Mouse (Mus musculus) cerebellum, postnatal 25 days (tissue): ENCODE results near the gene Cd68.

ENCODE experiments used
- DNase-seq, 2 experiments: peaks; one replicate each; pipeline ENCODE4 v3.0.0; 2021; ENCODE audit warnings: mixed read lengths in 2 of 2

The Cd68 gene

DNA sequence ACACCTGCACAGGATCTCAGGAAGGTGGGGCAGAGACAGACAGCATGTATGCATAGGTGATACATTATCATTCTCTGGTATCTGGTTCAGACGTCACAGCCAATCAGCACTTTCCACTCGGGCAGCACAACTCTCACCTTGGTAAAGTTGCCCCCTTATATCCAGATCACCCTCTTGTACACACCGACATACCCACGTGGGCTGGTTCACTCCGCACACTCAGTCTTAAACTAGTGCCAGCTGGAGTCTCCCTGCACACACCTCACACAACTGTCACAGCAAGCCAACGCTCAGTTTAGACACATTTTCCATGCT is 29.1 kb upstream of the Cd68 start:
- no peak for DNase-seq

DNA sequence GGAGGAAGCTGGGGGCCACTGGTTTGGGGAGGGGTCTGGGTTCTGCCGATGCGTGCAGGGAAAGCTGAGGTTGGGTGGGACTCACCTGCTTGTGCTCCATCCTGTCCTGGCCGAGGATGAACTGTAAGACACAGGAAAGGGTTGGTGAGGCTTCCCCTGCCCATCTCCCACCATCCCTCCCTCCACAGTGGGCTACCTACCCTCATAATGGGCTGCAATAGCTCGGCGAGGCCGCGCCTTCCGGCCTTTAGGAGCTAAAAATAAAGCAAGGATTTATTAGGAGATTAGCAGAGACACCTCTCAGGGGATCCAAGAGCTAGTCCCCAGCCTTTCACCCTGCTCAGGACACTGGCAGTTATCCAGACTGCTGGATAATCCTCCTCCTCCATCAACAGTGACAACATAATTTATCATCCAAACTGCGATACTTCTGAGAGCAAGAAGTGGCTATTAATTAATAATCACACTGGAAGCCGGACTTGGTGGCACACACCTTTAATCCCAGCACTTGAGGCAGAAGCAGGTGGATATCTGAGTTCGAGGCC is 27.5 kb upstream of the Cd68 start:
- no peak for DNase-seq

DNA sequence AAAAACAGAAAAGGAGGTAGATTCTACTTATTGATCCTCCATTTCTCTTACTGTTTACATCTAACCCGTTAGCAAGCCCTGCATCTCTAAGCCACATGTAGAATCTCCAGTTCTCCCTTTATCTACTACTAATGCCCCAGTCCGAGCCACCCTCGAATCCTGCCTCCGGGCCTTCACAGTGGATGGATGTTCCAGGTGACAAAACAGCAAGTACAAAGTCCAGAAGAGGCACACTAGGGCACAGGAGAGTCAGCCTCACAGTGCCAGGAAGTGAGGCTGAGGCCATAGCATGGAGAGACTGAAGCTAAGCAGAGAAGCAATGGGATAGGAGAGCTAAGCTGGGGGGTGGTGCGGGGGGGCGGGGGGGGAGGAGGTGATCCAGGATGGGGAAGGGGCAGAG is 26.9 kb upstream of the Cd68 start:
- DNase-seq = no peak

DNA sequence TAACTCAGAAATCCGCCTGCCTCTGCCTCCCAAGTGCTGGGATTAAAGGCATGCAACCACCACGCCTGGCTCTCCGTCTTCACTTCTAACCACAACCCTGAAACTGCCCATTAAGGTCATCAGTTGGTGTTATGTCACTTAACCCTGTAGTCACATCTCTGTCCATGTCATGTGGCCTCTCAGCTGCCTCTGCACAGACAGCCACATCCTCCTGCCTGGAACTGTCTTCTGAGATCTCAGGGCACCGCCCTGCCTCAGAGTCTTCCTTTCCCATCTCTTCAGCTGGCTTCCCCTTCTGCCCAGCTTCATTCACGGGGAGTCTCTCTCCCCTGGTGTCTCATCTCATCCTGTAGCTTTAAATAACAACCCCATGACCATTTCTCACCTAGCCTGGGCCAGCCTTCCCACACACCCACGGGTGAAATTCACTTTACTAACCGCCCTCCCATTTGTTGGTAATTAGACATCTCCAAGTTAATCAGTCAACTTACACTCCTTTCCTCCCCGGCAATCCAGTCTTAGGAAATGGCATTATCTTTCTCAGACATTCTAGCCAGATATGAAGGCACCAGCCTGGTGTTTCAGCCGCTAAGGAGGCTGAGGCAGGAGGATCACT is 26.4 kb upstream of the Cd68 start:
- DNase-seq = no peak

DNA sequence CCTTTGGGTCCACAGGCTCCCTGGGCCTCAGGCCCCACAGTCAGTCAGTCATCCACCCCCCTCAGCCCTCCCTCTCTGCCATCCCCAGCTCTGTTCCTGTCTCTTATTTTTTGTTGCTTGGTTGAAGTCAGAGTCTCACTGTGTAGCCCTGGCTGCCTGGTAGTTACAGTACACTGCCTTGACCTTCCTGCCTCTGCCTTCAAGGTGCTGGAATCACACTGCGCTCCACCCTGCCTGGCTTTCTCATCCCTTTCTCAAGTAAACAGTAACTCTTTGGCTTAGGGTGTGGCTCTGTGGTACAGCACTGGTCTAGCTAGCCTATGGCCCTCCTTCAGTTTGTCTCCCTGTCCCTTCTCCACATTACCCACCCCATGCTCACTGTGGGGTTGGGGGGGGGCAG is 23.9 kb upstream of the Cd68 start:
- no peak for DNase-seq

DNA sequence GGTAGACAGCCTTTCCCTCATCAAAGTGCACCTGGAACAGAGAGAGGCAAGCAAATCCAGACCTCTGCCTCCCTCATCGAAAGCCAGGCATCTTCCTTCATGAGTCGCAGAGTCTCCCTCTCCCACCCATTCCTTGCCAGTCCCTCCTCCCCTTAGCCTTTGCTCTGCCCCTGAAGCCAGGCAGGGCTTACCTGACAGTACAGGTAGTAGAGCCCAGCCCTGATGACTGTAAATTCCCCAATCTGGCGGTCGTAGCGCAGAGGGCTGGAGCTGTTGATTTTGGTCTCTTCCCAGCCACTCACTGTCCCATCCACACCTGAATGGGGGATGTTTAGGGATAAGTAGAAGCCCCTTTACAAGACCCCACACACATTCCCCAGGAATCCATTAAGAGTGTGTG is 21.1 kb upstream of the Cd68 start:
- DNase-seq = peak in 1 of 2 experiments; percentile 50

DNA sequence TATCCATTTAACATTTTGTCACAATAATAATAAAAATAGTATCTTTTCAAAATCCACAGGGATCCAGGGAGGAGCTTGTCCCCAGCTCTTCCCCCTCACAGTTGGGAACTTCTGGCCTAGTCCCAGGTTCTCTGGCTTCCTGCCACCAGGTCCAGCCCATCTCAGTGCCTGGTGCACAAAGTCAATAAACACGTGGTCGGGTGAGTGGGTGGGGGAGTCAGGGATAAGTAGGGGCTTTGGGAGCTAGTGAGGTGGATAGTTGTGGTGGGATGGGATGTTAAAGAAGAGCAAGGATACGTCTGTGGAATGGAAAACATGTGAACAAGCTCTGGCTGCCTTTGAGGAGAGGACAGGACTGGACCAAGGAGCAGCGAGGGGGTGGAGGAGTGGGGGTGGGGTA is 20.4 kb upstream of the Cd68 start:
- DNase-seq = peak; percentile 88 to 91

DNA sequence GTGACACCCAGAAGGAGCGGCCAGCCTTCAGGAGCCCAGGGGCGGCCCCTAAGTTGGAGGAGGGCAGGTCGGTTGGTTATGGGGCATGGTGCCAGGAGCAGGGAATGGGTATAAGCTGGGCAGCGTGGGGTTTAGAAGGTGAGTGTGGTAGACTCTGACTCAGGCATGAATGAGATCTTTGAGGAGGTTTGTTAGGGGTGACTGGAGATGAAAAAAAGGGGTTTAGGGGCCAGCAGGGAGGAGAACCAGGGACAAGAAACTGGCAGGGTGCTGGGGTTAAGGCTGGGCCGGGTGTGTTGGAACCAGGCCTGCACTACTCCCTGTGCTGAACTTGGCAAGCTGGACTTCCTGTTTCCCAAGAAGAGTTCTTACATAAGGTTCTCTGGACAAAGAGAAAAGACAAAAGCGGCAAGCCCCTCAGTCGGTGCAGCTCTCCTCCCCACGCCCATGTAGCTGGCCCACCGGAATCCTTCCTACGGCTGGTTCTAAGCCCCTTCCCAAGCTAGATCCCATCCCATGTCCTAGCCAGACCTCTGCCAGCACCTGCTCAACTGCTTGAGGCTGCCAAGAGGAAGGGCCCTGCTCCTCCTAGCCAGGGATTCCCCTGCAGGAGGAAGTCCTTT is 19.7 kb upstream of the Cd68 start, which contains the start of gene Tnfsf13:
Gene Tnfsf13, minus strand, starts transcription at position 259 of the 623 bp plus-strand sequence.
- DNase-seq = peak; percentile 86 to 88

DNA sequence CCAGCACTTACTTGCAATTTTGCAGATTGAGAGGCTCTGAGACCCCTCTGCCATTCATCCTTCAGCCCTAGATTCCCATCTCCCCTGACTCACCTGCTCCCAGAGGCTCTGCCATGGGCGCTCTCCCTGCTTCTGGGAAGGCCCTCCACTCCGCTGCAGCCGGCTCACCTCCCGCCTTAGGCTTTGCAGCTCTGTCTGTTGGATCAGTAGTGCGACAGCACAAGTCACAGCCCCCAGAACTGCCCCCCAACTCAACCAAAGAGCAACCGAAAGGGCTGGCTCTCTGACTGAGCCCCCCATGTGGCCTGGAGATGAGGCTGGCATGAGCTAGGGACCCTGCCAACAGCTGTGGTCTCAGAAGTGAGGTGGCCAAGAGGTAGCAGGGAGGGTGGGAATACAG is 19.0 kb upstream of the Cd68 start:
- DNase-seq = peak; percentile 52 to 56

DNA sequence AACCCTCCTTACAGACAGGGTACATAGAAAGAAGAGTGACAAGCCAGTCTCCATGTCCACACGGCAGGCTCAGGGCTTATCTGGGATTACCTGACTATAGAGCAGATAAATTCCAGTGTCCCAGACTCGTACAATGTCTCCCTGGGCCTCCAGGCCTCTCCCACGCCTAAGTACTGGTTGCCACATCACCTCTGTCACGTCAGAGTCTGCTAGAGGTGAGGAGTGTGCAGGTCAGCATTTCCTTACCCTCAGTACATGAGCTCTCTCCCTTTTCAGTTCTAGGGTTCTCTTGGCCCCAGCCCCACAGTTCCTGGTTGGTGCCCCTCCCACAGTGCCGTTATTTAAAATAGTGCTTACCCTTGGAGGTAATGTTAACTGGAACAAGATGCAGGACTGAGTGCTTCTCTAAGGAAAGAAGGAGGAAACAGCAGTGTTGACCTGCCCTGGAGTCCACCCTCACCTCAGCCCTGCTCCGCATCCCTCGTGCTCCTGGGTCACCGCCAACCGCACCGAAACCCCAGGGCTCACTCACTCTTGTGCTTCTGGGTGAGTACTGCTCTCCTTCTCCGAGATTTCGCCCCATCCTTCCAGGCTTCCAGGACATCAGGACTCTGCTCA is 18.3 kb upstream of the Cd68 start:
- DNase-seq = peak; percentile 40 to 61

DNA sequence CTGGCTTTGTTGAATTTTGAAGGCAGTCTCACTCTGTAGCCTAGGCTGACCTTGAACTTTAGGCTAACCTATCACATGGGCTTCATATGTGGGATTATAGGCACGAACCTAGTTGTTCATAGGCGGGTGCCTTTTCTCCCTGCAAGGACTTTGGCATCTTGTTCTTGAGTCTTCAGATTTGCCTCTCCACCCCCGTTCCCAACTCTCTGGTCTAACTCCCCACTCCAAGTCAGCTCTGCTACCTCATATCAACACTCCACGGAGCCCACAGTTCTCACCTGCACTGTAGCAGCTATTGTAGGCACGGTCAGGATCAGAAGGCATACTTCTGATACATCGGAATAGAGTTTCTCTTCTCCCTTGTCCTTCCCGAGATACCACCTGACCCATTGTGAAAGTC is 17.6 kb upstream of the Cd68 start:
- DNase-seq = no peak

DNA sequence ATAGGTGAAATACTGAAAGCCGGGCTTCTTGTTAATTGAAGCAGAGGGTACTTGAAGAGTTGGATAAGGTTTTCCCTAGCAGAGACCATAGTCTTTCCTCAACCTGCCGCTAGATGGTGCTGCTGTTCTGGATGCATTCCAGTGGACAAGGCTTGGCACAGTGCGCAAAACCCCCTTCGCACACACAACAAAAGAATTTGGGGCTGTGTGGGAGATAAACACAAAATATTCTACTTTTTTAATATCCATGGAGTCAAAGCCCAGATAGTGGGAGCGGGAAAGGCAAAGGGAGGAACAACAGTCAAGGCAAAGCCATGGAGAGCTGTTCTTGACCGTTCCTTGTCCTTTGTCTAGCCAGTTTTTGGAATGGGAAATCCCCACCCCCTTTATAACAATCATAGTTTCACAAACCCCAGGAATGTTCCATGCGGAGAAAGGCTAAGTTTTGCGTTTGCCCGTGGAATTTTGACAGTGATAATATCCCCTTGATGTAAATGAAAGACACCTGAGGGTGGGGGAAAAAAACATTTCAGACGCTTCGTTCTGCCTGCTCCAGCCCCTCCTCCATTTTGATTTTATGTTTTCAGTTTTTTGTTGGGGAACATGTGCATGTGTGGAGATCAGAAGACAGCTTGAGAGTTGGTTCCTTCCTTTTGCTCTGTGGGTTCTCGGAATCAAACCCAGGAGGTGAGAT is 17.0 kb upstream of the Cd68 start:
- peak; percentile 94 to 95 for DNase-seq

DNA sequence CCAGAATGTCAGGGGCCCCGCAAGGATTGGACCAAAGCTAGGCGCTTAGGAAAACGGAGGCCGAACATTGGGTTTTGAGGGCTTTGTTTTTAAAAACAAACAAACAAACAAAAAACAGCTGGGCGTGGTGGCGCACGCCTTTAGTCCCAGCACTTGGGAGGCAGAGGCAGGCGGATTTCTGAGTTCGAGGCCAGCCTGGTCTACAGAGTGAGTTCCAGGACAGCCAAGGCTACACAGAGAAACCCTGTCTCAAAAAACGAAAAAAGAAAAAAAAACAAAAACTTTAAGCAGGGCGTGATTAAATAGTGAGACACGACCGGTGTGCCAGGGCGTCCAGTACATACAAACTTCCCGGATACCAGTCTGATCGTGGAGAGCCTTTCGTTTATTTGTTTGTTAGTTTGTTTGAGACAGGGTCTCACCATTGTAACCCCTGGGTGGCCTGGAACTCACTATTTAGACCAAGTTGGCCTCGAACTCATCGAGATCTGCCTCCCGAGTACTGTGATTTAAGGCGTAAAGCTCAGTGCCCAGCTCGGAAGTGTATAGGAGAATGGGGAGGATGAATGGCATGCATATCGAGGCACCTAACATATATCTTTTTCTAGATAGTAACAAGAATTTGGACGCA is 16.4 kb upstream of the Cd68 start:
- DNase-seq = peak; percentile 35 to 42

DNA sequence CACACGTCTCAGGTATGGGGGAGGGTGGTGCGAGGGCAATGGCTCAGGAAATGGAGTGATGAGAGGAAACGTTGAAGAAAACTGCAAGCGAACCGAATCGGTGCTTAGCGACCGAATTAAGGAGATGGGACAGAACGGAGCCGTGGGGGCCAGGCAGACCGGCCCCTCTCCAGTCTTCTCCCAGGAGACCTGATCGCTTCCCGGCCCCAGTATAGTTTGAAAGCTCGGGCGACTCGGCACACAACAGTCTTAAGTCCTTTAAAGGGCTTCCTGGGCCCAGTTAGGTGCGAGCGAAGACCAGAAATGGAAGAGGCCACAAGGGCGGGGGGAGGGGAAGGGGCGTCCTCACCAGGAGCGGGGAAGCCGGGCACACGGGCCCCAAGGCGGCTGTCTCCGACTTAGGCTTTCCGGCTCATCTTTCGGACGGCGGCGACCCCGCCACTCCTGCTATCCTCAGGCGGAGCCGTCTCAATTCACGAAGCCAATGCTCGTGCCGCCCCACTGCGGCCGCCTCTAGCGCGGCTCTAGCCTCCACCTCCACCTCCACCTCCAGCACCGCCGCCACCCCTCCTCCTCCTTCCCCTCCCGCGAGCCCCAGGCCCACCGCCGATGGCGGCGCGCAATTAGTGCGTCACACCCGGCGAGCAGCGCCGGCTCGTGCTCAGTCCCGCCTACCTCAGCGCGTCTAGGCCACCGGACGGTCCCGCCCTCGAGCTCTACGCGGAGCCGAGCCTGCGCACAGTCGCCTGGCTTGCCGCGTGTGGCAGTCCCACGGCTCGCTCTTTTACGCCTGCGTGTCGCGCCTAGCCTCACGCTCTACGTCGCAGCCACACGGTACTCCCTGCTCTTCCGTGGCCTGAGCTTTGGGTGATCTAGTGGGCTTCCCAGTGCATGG is 15.6 kb upstream of the Cd68 start, which contains the start of gene Senp3:
Gene Senp3, minus strand, starts transcription at position 771 of the 895 bp plus-strand sequence.
- DNase-seq = peak; percentile 97 to 98

DNA sequence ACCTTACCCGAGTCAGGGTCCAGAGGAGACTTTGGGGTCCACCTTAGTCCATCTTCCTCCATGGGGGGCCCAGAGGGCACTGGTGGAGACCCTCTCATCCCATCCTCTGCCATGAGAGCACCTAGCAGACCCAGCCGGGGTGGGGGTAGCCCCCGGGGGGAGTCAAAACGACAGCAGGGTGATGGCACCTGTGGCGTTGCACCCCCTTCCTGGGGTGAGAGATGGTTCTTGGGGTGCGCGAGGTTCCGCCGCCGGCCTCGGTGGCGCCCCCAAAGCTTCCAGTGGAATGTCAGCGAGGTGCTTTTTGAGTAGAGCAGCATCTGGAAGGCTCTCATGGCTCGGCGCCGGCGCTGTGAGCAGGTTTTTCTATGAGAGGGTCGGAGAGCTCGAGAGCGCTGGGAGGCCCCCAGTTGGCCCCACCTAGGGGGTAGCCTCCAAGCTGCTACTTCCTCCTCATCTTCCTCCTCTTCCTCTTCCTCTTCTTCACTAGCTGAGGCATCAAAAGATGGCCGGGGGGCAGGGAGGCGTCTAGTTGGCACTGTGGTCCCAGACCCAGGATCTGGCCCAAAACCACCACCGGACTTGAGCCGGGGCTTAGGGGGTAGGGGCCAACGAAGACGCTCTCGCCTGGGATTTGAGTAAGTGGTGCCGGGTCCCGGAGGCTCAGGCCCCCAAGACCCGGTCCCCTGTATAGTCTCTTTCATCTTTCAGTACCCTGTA is 14.3 kb upstream of the Cd68 start:
- peak in 1 of 2 experiments; percentile 43 for DNase-seq

DNA sequence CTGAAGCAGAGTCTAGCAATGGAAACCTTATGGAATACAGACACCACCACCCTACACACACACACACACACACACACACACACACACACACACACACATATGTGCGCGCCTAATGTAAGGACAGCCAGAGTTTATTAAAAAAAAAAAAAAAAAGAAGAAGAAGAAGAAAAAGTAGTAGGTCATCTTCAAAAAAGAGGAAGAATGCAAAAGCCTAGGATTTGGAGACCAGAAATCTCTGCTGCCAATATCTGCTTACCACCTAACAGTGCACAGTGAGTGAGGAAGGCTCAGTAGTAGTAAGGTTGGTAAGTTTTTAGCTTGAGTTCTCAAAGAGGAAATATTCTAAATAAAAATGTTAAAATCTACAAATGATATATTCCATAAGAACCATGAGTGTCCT is 13.2 kb upstream of the Cd68 start:
- no peak for DNase-seq

DNA sequence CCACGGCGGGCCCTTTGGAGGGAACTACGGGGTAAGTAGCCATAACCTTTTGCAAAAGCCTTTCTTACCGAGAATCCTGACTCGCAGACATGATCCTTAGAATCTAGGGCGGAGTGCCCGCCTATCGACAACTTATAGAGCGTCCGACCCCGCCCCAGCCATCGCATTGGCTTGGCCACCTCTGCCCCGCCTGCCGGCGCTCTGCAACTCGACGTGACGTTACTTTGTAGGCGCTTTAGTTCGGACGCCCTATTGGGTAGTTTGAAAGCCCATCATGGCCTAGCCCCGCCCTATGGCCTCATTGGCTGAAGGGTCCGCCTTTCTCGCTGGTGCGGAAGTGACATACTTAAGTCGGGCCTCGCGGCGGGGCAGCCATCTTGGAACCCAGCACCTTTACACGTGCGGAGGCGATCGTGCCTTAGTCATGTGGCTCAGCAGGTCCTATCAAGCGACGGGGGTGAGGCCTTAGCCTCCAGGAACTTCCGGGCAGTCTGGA is 6.3 kb upstream of the Cd68 start, which contains the start of gene Eif4a1:
Gene Eif4a1, minus strand, starts transcription at position 213 of the 496 bp plus-strand sequence.
- peak; percentile 100 for DNase-seq

DNA sequence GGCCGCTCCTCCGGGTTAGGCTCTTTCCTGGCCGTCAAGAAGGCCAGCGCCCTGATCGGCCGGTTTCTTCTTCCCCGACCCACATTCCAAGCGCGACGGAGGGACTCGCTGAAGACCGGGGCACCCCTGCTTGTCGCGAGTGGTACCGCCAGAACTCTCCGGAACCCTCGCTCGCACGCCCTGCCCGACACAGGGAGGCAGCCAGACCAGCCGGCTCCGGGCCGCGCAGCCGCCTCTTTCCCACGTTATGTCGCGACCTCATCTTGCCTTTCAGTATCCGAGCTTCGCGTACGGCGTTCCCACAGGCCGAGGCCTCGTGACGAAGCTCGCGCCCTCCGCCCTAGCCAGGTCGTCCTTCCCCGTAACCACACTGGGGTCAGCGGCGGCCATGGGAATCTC is 5.8 kb upstream of the Cd68 start:
- no peak for DNase-seq

DNA sequence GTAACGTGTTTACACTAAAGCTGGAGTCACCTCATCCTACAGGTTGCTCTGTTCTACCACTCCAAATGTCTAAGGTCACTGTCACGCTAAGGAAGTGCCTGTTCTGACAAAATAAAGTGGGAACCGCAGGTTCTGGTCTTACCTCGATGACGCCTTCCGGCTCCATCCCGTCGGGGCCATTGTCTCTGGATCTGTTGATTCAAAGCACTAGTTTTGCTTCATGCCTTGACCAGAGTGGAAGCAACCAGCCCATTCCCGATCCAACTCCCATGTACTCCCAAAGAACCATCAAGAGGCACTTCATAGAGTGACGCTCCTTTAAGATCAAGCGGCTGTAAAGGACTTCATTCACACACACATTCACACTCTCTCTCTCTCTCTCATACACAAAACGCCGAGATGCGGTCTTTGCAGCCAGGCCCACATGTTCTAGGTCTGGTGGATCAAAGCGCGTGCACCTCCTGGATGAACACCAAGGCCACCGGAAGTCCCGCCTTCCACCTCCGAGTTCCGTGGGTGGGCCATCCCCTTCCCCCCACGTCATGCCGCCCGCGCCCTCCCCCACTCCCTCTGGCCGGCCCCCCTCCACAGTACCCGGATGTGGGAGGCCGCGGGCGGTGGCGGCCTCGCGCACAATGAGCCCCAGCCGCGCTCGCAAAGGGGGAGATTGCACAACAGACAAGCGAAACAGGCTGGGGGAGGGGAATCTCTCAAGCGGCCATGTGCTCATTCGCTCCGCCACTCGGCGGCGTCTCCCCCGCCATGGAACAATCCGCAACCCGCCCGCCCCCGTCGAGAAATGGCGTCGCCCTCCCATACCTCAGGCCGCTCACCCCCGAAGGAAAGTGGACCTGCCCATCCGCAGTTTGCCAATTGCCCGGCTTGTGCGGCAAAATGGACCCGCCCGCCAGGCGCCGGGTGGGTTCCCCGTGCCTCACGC is 5.1 kb upstream of the Cd68 start:
- peak; percentile 96 to 98 for DNase-seq

DNA sequence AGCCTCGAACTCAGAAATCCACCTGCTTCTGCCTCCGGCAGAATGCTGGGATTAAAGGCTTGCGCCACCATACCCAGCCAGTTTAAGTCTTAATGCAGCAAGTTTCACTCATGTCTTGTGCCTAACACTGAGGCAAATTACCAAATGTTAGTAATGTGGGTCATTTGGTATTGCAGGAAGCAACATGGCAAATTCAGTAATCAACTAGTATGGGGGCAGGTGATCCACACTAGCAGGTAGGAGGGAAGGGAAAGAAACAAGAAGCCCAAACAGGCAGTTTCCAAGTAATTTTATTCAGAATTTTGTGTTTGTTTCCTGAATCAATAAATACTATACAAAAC is 682 bp upstream of the Cd68 start:
- no peak for DNase-seq
